Mouse (Mus musculus): ENCODE data around the gene Epha2.

The Epha2 gene

DNA sequence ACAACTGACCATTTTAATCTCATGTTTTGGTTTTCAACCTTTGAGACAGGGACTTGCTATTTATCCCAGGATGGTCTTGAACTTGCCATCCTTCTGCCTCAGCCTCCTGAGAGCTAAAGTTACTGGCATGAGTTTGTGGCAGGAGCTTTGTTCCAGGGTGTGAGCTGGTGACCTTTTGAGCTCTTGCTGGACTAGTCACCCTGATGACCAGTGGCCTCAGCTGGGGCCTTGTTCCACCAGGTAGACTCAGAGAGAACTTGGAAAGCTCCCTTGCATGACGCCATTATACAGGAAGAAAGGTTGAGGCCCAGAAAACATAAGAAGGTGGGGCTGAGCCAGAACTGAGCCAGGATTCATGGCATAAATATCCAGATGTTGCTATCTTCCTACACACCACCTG lies 20.6 kb upstream of the Epha2 start:
- DNase-seq: no peak

DNA sequence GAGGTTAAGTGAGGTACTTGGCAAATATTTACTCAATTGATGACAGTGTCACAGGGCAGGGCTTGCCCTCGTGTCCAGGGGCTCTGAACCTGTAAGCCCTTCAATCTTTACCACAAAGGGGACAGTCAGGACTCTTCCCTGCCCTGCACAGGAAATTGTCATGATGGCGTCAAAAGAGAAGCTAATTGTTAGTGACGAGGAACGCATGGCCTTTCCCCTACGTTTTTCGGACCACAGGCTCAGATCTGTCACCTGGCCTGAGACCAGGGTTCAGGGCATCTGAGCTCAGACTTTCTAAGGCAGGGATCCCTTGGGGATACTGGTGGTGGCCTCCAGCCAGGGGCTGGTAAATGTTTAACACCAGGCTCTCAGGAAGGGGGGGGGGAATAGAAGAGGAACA lies 19.9 kb upstream of the Epha2 start:
- peak; percentile 50 for DNase-seq

DNA sequence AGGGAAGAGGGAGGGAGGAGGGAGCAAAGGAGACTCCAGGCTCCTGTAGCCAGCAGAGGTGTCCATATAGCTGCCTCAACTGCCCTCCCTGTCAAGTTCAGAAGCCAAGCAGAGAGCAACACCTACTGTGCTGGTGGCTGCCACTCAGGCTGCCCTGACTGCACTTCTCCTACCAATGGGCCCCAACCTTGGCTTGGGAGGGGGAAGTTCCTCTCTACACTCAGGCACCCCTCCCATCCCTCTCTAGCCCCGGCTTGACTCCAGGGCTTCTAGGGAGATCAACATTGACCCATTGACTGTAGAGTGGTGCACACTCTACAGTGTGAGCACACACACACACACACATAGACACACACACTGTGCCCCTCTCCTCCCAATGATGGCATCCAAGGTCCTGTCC lies 19.5 kb upstream of the Epha2 start:
- DNase-seq: no peak

DNA sequence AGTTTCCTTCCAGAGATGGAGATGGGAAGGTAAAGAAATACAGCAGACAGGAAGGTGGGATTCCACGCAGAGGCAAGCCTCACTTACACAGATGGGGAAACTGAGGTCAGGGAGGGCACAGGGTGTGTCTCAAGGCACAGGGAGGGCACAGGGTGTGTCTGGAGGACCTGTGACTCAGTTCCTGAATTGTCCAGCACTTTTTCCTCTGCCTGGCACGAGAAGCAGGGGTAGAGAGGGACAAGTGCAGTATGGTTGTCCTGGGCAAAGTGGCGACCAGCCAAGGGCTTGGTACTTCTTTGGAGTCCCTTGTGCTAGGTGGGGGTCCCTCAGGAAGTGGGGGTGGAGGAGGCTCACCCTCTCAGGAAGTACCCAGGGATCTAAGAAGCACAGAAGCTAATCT lies 19.0 kb upstream of the Epha2 start:
- DNase-seq: no peak

DNA sequence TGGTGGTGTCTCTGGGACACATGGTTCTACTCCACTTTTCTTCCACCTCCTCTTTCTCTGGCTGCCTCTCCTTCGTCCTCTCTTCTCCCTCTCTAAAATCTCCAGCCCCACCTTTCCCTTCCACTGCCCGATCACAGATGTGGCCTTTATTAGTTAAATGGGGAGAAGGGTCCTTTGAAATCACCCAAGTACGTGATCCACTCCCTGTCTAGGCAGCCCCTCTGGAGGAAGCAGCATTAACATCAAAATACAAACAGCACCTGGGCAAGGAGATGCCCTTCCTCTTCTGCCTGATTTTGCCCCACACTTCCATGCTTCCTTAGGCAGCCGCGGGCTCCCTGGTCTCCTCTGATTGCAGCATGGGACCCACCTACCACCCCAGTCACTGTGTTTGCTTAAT lies 18.4 kb upstream of the Epha2 start:
- no peak for DNase-seq

DNA sequence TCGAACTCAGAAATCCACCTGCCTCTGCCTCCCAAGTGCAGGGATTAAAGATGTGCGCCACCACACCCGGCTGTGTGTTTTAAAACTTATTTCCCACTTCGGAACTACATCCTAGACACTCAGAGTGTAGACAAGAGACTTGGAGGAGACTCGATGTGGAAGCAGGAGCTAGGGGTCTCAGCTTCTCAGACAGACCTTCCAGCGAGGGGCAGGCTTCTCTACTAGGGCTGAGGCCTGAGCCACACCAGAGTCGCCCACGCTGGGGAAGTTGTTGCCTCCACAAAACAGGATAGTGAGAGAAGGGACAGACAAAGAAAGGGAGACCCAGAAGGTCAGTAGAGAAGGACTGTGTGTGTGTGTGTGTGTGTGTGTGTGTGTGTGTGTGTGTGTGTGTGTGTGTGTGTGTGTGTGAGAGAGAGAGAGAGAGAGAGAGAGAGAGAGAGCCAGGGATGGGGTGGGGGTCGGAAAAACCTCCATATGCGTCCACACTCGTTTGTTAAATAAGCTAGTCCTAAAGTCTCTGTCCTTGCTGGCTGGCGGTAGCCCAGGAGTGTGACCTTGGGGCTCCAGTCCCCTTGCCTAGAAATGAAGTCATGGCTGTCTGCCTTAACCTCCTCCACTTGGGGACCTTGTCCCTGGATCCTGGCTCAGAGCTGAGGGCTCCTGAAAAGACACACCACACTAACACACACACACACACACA lies 17.7 kb upstream of the Epha2 start:
- DNase-seq: no peak

DNA sequence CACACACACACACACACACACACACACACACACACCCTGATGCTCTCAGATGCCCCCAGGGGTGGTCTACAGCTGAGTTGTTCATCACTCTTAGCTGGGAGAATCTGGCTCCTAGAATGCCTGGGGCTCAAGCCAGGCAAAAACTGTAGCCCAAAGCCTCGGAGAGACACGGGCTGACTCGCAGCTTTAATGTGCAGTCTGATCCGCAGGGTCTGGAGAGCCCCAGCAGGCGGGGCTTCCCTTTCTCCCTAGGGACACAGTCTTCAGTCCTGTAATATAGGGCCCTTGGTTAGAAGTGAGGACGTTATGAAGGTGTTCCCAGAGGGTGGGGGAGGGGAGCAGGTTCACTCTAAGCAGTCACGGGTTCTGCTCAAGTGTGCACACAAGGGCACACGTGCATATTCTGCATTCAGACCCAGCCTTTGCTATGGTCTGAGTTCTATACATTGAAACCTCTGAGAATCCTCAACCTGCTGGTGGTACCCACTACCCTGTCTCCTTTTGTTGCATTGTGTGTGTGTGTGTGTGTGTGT lies 17.1 kb upstream of the Epha2 start:
- DNase-seq: no peak

DNA sequence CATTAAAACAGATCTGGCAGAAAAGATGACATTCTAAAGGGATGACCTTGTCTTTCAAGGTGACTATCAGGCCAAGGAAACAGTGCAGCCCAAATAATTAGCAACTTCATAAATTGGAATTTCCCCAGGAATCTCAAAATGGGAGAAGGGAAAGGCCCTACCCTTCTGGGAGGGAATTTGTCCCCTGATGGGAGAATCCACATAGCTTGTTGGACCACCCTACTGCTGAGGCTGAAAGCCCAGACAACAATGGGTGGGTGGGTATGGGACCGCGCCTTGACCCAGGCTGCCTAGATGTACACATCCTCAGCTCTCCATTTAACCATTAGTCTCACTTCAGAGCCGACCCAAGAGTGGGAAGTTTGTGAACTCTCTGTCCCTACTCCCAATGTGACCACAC lies 16.6 kb upstream of the Epha2 start:
- no peak for DNase-seq

DNA sequence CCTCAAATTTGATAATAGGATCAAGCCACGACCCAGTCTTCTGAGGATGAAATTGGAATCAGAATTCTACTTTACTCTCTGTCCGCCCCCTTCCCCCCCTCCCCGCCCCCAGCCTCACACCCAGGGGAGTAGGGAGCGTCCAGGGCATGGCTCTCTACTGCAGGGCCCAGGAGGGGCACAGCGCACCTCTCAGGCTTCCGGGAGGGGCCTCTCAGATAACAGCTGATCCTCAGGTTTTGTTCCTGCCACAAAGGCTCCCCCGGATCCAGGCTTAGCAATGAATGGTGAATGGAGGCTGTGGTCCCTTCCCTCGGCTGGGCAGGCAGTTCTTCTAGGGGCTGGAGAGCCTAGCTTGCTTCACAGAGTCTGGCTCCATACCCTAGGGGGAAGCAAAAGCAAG lies 15.9 kb upstream of the Epha2 start:
- DNase-seq: no peak

DNA sequence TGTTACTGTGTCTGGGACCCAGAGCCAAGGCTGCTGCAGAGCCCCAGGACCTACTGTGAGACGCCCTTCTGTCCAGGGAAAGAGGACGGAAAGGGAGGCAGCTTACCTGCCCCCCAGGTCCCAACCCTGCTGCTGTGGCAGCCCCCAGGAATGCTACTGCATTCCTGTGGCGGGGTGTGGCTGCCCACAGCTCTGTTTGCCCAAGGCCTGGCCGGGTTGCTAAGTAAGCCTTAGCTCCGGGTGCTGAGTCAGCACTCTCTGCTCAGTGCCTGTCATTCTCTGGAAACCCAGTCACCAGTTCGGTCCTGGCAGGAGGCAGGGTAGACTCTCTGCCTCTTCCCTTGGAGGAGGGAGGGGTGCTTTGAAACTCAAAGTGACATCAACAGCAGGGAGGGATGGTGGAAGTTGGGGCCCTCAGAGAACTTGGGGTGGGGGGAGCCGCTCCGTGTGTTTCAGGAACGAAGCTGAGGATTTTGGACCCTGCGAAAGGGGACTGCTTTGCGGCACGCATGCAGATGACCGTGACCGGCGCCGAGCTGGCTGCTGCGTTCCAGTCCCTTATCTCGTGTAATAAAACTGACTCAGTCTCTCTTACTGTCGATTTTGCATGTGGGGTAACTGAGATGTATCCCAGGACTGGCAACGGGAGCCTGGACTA lies 14.1 kb upstream of the Epha2 start:
- peak; percentile 73 for DNase-seq

DNA sequence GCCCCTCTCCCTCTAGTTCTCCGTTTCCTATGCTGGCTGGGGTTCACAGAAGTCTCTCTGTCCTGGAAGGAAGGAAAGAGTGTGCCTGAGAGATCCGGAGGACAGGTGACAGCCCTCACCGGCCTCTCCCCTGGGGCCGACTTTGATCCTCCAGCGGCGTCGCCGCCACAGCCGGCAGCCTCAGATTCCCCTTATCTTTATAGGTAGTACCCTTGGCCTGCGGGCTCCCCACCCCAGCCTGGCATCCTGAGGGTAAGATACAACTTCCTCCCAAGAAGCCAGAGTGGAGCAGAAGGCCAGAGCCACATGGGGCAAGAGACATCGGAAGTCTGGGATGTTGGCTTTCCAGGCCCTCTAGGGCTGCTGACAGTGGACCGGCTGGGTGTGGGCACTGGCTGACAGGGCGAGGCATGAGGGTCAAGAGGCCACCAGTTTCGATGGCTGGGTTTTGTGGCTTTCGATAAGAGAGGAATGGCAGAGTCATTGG lies 13.5 kb upstream of the Epha2 start:
- DNase-seq: no peak

DNA sequence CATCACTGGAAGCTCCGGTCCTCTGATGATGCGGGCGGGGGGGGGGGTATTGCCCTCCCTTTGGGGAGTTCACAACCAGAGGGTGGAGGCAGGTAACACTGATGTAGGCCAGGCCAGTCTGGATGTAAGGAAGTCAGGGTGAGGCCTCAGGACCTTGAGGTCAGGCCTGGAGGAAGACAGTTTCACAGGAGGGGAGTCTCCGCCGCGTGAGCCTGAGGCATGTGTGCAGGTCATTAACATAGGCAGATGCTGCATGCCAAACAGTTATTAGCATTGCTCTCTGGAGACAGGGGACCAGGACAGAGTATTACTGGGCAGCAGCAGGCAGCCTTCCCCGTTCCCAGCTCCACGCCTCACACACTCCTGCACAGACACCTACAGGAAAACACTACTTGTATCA lies 12.9 kb upstream of the Epha2 start:
- no peak for DNase-seq

DNA sequence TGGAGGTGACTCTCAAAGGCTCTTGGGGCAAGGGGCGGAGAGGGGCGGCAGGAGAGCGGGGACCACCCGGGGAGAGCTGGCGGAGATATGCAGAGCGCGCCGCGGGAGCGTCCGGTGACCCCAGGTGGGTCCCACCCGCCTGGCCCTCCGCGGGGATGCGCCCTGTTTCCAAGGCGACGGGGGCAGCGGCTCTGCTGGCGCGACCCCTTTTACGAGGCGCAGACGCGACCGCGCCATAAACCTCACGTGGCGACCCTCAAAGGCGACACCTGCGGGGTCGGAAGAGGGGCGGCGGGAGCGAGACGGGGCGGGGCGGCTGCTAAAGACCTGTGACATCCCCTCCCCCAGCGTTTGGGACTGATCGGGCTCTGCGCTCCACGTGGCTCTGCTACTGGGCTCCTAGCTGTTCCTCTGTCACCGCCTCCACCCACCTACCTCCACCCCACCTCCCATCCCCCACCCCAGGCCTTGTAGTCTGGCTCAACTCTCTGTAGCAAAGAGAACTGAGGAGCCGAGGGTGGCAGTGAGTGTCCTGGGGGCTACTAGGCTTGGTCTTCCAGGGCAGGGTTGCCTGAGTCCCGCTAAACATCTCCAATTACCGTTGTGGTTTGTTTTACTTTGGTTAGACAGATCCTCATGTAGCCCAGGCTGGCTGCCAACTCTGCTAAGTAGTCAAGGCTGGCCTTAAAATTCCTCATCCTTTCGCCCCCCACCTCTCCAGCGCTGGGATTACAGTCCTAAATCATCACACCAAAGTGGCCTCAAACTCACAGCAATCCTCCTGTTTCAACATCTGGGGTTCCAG lies 9.3 kb upstream of the Epha2 start:
- DNase-seq: no peak

DNA sequence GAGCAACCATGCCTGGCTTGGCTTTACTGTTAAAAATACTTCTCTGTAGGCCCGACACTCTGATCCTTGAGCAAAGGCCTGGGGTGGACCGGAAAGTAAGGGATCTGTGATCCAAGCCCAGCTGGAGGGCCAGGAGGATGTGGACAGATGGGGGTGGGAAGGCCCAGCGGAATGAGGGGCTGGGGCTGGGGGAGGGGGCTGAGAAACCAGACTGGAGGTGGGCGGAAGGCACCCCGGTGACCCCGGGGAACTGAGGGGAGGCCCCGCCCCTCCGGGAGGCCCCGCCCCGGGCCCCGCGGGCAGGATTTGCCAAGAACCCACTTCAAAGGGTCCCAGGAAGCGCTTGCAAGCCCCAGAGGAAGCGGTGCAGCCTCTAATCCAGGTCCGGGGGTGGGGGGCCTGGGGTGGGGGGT lies 5.3 kb upstream of the Epha2 start:
- DNase-seq: no peak

DNA sequence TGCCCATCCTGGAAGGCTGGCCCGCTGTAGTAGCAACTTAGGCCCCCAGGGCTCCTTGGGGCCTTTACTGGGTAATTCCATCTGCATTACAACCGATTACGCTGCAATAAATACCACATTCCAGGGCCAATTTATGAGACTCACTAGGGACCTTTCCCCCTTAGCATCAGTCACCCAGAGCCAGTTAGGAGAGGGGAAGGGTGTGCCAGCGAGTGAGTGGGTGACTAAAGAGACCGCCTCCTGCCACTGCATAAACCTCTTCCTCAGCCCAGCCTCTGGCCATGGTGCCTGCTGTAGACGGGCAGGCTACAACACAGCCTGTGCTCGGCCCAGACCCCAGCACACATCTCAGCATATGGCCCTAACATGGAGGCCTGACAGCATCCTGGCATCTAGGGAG lies 3.1 kb upstream of the Epha2 start:
- DNase-seq: no peak

DNA sequence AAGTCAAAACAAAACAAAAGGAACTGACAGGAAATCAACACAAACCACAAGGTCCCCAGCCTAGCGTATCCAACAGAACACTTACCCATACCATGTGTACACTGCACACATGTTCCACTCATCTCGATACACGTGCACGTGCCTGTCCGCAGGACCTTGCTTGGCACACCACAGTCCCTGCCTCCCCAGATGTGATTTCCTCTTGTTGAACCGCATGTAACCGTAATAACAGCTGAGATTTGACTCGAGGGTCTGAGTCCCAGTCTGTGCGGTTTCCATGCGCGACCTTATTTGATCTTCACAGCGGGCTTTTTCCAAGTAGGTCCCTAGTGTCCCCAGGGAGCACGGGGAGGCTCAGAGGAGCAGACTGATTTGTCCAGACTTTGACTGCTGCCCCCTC lies 1.7 kb upstream of the Epha2 start:
- DNase-seq: no peak

DNA sequence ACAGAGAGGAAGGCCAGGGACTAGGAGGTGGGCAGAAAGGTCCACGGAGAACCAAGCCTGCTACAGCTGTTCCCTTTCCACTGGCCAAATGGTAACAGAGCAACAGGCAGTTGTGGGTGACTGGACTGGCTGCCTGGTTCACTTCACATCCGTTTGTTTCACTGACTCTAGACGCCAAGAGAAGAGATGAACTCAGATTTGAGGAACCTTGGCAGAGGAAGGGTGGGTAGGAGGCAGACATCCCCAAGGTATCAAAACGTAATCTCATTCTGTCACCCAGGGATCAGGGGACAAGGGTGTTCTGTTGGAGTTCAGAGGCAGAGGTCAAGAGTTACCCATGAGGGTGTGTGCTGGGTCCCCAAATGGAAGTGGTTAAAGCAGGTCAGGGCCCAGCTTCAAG lies 844 bp upstream of the Epha2 start:
- no peak for DNase-seq

DNA sequence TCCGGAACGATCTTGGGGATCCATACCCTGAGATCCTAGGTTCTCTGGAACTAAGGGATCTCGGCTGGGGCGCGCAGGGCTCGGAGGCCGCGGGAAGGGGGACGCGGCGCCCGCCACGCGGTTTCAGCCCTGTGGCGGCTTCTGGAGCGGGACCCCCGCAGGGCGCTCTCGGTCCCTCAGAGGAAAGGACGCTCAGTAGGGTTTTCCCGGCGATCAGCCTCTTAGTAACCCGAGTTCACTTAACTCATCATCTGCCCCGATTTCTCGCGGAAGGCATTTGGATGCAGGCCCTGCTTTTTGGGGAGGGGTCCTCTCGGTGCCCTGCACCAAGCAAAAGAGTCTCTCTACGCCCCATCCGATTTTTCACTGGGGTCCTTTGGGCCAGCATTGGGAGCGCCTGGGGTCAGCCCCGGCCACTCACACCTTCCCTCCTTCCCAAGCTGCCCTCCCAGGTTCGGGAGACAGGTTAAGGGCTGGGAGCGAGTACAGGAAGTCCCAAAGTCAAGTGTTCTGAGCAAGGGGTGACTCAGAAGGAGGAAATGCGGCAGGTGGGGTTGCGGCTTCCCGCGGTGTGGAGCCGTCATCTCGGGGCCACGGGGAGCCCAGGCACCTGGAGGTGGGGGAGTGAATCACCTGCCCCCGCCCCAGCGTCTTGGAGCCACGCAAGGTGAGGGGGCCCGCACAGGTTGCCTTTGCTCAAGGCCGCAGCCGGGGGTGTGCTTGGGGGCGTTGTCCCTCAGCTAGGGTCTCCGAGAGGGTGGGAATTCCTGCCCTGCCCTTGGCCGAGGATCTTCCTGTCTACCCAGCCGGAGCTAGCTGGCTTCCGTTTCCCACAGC lies 769 bp downstream of the Epha2 start:
- peak; percentile 62 for DNase-seq

DNA sequence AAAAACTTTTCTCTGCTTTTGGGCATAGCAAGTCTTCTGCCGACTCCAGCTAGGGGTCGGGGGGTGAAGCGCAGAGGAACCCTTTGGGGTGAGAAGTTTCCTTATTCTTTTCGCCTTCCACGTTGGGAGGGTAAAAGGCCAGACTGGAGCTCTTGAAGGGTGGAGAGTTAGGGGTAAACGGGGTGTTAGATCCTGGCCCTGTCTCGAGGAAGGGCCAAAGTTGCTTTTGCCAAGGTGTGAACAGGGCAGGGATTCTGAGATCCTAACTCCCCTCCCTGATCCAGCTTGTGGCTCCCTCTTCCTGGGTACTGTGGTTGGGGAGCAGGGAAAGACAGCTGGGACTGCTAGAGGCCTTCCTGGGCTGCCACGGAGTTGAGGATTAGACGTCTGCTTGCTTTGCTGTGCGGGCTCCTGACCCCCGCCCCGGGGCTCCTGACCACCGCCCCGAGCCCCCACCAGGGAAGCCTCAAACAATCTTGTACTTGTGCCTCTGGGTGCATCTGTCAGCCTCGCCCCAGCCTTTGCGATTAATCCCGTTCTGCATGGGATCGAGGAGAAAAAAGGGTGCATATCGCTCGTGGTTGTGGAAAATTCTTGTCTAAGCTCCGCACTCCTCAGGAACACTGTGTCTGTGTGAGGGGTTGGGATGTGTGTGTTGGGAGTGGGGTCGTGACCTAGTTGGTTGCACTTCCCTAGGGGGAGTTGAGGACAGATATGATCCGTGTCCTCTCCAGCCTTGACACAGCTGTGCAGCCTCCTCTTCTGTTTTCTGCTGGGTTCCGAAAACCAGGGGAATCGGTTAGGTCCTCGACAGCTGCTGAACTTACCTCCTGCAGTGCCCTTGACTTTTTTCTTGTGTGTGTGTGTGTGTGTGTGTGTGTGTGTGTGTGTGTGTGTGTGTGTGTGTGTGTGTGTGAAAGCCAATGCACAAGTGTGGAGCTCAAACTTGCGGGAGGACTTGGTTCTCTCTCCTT lies 1.7 kb downstream of the Epha2 start:
- DNase-seq: no peak

DNA sequence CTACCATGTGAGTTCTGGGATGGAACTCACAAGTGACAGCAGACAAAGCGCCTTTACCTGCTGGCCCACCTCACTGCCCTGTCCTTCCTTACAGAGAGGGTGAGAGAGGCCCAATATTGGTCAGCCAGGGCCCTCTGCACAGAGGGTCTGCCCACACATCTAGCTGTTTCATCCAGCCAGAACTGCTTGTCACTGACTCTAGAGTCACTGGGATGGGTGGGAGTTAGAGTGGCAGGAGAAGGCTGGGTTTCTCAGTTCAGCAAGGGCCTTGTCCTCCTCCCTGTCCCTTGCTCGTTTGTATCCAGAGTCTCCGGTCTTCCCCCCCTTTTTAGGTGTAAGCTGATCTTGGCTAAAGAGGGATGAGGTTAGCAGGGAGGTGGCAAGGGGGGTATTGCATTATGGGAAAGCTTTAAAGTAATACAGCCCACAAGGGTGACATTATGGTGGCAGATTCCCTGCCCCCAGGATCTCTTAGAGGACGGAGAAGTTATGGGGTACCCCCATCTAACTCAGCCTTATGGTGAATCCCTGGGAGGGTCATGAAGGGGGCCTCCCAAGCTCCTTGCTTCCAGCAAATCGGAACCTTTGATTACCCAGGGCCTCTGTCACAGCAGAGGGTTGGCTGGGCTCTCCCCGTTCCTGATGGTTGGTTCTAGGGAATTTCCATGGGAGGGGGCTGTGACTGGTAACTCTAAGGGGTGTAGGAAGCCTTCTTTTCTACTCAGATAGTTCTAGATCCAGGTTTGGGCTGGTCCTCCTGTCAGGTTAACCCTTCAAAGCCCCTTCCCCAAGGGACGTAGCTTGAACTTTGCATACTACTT lies 2.6 kb downstream of the Epha2 start:
- DNase-seq: no peak

DNA sequence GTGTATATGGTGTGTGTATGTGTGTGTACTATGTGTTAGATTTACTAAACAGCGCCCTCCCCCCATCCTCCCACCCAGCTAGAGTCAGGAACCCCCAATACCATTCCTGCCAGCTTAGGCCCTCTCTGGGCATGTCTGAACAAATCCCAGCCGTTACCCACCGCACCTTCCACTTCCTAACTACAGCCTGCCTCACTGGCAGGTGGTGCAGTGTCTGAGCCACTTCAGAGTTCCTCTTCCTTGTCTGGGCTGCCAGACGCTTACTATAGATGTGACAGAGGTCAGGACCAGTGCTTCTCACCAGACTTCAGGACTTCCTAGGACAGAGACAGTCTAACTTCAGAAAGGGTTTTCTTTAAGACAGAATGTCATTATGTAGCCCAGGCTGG lies 3.2 kb downstream of the Epha2 start:
- no peak for DNase-seq

Measured in lung, postnatal 10 days (tissue).